In the genomic region with DNA sequence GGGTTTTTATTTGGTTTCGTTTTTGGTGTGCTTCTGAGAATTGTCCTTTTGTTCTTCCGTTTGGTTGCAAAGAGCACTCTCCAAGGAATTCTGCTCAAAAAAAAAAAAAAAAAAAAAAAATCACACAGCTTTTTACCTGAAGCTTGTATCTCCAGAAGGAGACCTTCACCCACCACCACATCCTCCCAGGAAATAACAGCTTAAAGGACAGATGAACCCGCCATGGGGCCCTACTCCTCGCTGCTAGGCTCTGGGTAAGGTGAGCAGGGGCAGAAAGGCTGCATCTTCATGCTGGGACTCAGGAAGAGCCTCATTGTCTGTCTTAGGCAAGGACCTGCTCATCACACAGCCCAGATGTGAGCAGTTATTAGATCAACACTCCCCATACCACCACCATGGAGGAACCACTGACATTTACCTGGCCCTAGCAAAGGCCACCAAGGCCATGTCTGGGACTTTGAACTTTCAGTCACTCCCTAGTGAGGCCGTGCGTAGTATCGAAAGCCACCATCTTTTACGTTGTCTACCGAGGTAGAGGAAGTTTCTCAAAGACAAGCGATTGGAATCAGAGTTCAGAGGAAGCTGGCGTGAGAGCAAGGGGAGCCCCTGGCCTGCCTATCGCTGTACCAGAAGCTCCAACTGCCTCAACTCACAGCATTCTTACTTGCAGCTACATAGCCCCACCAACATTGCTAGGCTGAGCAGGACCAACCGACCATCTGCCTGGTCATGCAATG, we compare ENCODE assay signal across 10 mouse cellular contexts.
DNase-seq lines count a peak whose midpoint lies in the region; ATAC-seq and TF ChIP-seq lines count a peak whose summit lies in the region.
"Had no signal": no experiment of that assay in that cellular context is flagged by ENCODE, and none has a peak within 500 bp of the region (broad histone marks: within the 10 kb centered on the region; RNA-seq: fewer than 3 reads in every experiment).

No protein-coding gene starts in this region.

- no peaks in the 10 kb centered on the region for H3K36me3 ChIP-seq in heart, embryonic 16.5 days (ENCODE audit: control insufficient read depth, insufficient read depth)
- H3K36me3 ChIP-seq in CH12.LX (replicated peaks in 1 of 2; ENCODE audit: control insufficient read depth in 1 of 2, insufficient read depth in 1 of 2, low read length in 1 of 2), result no peaks in the 10 kb centered on the region
- no peaks in the 10 kb centered on the region for H3K36me3 ChIP-seq in intestine, embryonic 16.5 days (ENCODE audit: control insufficient read depth, insufficient read depth, low read length)
- no peaks in the 10 kb centered on the region for H3K36me3 ChIP-seq in small intestine, adult 2 months (ENCODE audit: control insufficient read depth, insufficient read depth, low read length)
- H3K36me3 ChIP-seq: embryonic facial prominence, embryonic 13.5 days had no signal

- no peak; the same call in 1 of the 2 replicates for TF ChIP-seq POLR2A in CH12.LX (IDR thresholded peaks at IDR 0.05; ENCODE audit: low read depth, low read length)
- TF ChIP-seq POLR2A in small intestine, adult 2 months (IDR thresholded peaks at IDR 0.05; ENCODE audit: low read depth, low read length), result no peak

- TF ChIP-seq CTCF in CH12.LX (conservative IDR thresholded peaks at IDR 0.05 in 1 of 2, IDR thresholded peaks at IDR 0.05 in 1 of 2; ENCODE audit: low read depth in 2 of 2, low read length in 2 of 2), result no peak
- TF ChIP-seq CTCF in small intestine, adult 2 months (IDR thresholded peaks at IDR 0.05; ENCODE audit: extremely low read depth, insufficient read length, insufficient replicate concordance, low read depth, low read length), result no peak

- ATAC-seq in heart, embryonic 16.5 days (replicated peaks; ENCODE audit: extremely low read depth, insufficient read depth, low FRiP score), result no peak
- ATAC-seq in intestine, embryonic 16.5 days, result no peak

- no peak; the same call in 1 of the 2 replicates for TF ChIP-seq RAD21 in CH12.LX (IDR thresholded peaks at IDR 0.05; ENCODE audit: low read depth, low read length)

- no peak overlapping the region for H3K4me3 ChIP-seq in heart, embryonic 16.5 days (ENCODE audit: low read length)
- H3K4me3 ChIP-seq in CH12.LX (replicated peaks in 1 of 3; ENCODE audit: low read depth in 2 of 3, low read length in 2 of 3, poor library complexity in 1 of 3), result peak overlapping the region in 1 of 3 experiments; percentile 14
- no peak overlapping the region for H3K4me3 ChIP-seq in intestine, embryonic 16.5 days (ENCODE audit: low read length)
- 0 out of 2 replicates have a peak overlapping the region, but pooled peaks have one; percentile 5 for H3K4me3 ChIP-seq in small intestine, adult 2 months (ENCODE audit: low read depth, low read length)
- H3K4me3 ChIP-seq: embryonic facial prominence, embryonic 13.5 days had no signal

- no peak overlapping the region for H3K4me2 ChIP-seq in heart, embryonic 16.5 days (ENCODE audit: low read depth, low read length)
- H3K4me2 ChIP-seq in CH12.LX (ENCODE audit: insufficient read depth, low read depth, poor library complexity, severe bottlenecking), result peak overlapping the region; percentile 53
- H3K4me2 ChIP-seq in intestine, embryonic 16.5 days (ENCODE audit: low read depth, low read length), result no peak overlapping the region; the same call in 1 of the 2 replicates
- H3K4me2 ChIP-seq: embryonic facial prominence, embryonic 13.5 days had no signal

- dilution Hi-C loops in CH12.LX (cut with MboI; ENCODE audit: extremely low pct_ligation_motif_present, extremely low pct_unique_long_range_greater_than_20kb, low sequenced_read_pairs), result no loop called here

- WGBS in heart, embryonic 16.5 days, result 83% methylated on average over 13 of the region's 13 CpGs
- WGBS in intestine, embryonic 16.5 days, result 80% methylated on average over 13 of the region's 13 CpGs
- WGBS in small intestine, adult 2 months, result 52% methylated on average over 13 of the region's 13 CpGs

- peaks cover 22% of the 10 kb centered on the region for H3K4me1 ChIP-seq in heart, embryonic 16.5 days (ENCODE audit: control insufficient read depth, insufficient read depth, low read length)
- H3K4me1 ChIP-seq in CH12.LX (ENCODE audit: control insufficient read depth in 1 of 2, insufficient read depth in 2 of 2), result peaks cover 69 to 91% of the 10 kb centered on the region in 2 experiments
- peaks cover 37% of the 10 kb centered on the region for H3K4me1 ChIP-seq in intestine, embryonic 16.5 days (ENCODE audit: control insufficient read depth, insufficient read depth, low read length)
- peaks cover 65% of the 10 kb centered on the region for H3K4me1 ChIP-seq in small intestine, adult 2 months (ENCODE audit: control insufficient read depth, insufficient read depth, insufficient read length, low read length)

- no peak overlapping the region for H3K9ac ChIP-seq in heart, embryonic 16.5 days (ENCODE audit: low read length)
- peak overlapping the region; percentile 1 for H3K9ac ChIP-seq in CH12.LX (ENCODE audit: insufficient read depth, low read depth)
- 0 out of 2 replicates have a peak overlapping the region, but pooled peaks have one; percentile 22 for H3K9ac ChIP-seq in intestine, embryonic 16.5 days (ENCODE audit: low read depth, low read length)
- H3K9ac ChIP-seq: embryonic facial prominence, embryonic 13.5 days had no signal

- no peaks in the 10 kb centered on the region for H3K27me3 ChIP-seq in heart, embryonic 16.5 days (ENCODE audit: control insufficient read depth, insufficient read depth, low read length)
- no peaks in the 10 kb centered on the region for H3K27me3 ChIP-seq in CH12.LX (replicated peaks)
- H3K27me3 ChIP-seq in intestine, embryonic 16.5 days (replicated peaks; ENCODE audit: control insufficient read depth, insufficient read depth, low read length), result no peaks in the 10 kb centered on the region
- no peaks in the 10 kb centered on the region for H3K27me3 ChIP-seq in small intestine, adult 2 months (ENCODE audit: control insufficient read depth, insufficient read depth, low read length)
- H3K27me3 ChIP-seq: embryonic facial prominence, embryonic 13.5 days had no signal

- H3K27ac ChIP-seq in heart, embryonic 16.5 days (ENCODE audit: low read length), result peak overlapping the region; percentile 59
- peak overlapping the region; percentile 90 for H3K27ac ChIP-seq in CH12.LX (ENCODE audit: insufficient read depth, low read depth)
- H3K27ac ChIP-seq in intestine, embryonic 16.5 days (ENCODE audit: low read length), result peak overlapping the region; percentile 85
- peak overlapping the region; percentile 94 for H3K27ac ChIP-seq in small intestine, adult 2 months (ENCODE audit: insufficient read depth, low read depth, low read length)
- H3K27ac ChIP-seq: embryonic facial prominence, embryonic 13.5 days had no signal

- TF ChIP-seq EP300 in CH12.LX (IDR thresholded peaks at IDR 0.05; ENCODE audit: low read length), result peak; percentile 86

- no peaks in the 10 kb centered on the region for H3K79me2 ChIP-seq in CH12.LX (replicated peaks; ENCODE audit: control insufficient read depth, extremely low read depth, insufficient read depth, poor library complexity, severe bottlenecking)

- DNase-seq in heart, adult 8-10 months (ENCODE audit: low spot score), result no peak
- DNase-seq in CH12.LX (ENCODE audit: extremely low read depth), result no peak
- DNase-seq in urinary bladder, postnatal 36 days (ENCODE audit: low spot score in 2 of 2), result no peak
- no peak for DNase-seq in c-Kit-positive CD71-positive TER-119-positive erythroid progenitor cells, embryonic 14.5 days (ENCODE audit: low spot score)
- DNase-seq in layer of hippocampus, postnatal 25 days (ENCODE audit: extremely low spot score in 1 of 2, low spot score in 1 of 2), result no peak
- DNase-seq: layer of hippocampus, postnatal 36 days had no signal

- no peaks in the 10 kb centered on the region for H3K9me3 ChIP-seq in heart, embryonic 16.5 days (replicated peaks; ENCODE audit: control insufficient read depth, low read length)
- H3K9me3 ChIP-seq in CH12.LX (replicated peaks; ENCODE audit: low read length), result no peaks in the 10 kb centered on the region
- H3K9me3 ChIP-seq in intestine, embryonic 16.5 days (ENCODE audit: control insufficient read depth, low read length), result no peaks in the 10 kb centered on the region
- H3K9me3 ChIP-seq: embryonic facial prominence, embryonic 13.5 days had no signal

- in situ Hi-C loops in CH12.LX (cut with MboI; ENCODE audit: low pct_ligation_motif_present, low pct_unique_long_range_greater_than_20kb, low sequenced_read_pairs), result loop anchor here (5.0 kb wide), 3 partner anchors 34 to 351 kb away; no protein-coding TSS in a partner anchor

TF ChIP-seq in CH12.LX, 34 proteins besides CTCF, POLR2A, EP300 and RAD21:
- TF ChIP-seq TCF12 (IDR thresholded peaks at IDR 0.05; ENCODE audit: low read depth, low read length) (peak; percentile 48; the same call in 1 of the 2 replicates), ZNF384 (IDR thresholded peaks at IDR 0.05; ENCODE audit: low read depth, low read length) (peak; percentile 98), CHD1 (IDR thresholded peaks at IDR 0.05; ENCODE audit: low read depth, low read length) (peak; percentile 18; the same call in 1 of the 2 replicates), CHD2 (IDR thresholded peaks at IDR 0.05; ENCODE audit: low read length) (peak; percentile 66), JUN (IDR thresholded peaks at IDR 0.05; ENCODE audit: insufficient read depth, low read depth, low read length) (peak; percentile 57; the same call in 1 of the 2 replicates), MAX (IDR thresholded peaks at IDR 0.05; ENCODE audit: low read length) (no peak), KAT2A (IDR thresholded peaks at IDR 0.05; ENCODE audit: insufficient replicate concordance, low read length) (0 out of 2 replicates have a peak, but pooled peaks have one; percentile 54), JUND (conservative IDR thresholded peaks at IDR 0.05; ENCODE audit: low read depth, low read length) (no peak; the same call in 1 of the 2 replicates), HCFC1 (IDR thresholded peaks at IDR 0.05; ENCODE audit: low read depth, low read length) (no peak; the same call in 1 of the 2 replicates), MAZ (IDR thresholded peaks at IDR 0.05; ENCODE audit: low read depth, low read length) (peak; percentile 62), ETS1 (conservative IDR thresholded peaks at IDR 0.05; ENCODE audit: low read depth, low read length) (peak; percentile 87), MAFK (IDR thresholded peaks at IDR 0.05; ENCODE audit: insufficient replicate concordance, low read length) (peak; percentile 87), IRF4 (IDR thresholded peaks at IDR 0.05; ENCODE audit: low read depth, low read length) (peak; percentile 92), MEF2A (IDR thresholded peaks at IDR 0.05; ENCODE audit: borderline replicate concordance, low read depth, low read length) (peak; percentile 76), TBP (conservative IDR thresholded peaks at IDR 0.05; ENCODE audit: low read depth, low read length) (no peak), BHLHE40 (IDR thresholded peaks at IDR 0.05; ENCODE audit: low read depth, low read length) (peak; percentile 83)
TF ChIP-seq in CH12.LX: peak in this region for 12.
